Mouse (Mus musculus) left cerebral cortex, postnatal 10 days (tissue): ENCODE data around the gene Itgb8. TPM values are rescaled to one million over a fixed set of nuclear protein-coding genes. Genes with fewer than 3 reads are reported as not detected.

Experiments
- DNase-seq, 2 experiments: peaks; one replicate each; pipeline ENCODE4 v3.0.0; 2021 to 2022; ENCODE audit warnings: low spot score in 2 of 2, mixed read lengths in 1 of 2; ENCODE audit errors: extremely low spot score in 1 of 2
- intact Hi-C: fragments of 180-260 bp; cut with DNase I; formaldehyde crosslinking; loops from one replicate; pipeline ENCODE4 v1.15.1; 2025
- total RNA-seq, 2 experiments: library from RNA; stranded (reverse); gene quantifications; 2 replicates each; pipeline ENCODE4 v1.2.3; 2021

Itgb8 gene
- 10 to 100 TPM; 36.7 to 38.0 TPM for total RNA-seq

DNA sequence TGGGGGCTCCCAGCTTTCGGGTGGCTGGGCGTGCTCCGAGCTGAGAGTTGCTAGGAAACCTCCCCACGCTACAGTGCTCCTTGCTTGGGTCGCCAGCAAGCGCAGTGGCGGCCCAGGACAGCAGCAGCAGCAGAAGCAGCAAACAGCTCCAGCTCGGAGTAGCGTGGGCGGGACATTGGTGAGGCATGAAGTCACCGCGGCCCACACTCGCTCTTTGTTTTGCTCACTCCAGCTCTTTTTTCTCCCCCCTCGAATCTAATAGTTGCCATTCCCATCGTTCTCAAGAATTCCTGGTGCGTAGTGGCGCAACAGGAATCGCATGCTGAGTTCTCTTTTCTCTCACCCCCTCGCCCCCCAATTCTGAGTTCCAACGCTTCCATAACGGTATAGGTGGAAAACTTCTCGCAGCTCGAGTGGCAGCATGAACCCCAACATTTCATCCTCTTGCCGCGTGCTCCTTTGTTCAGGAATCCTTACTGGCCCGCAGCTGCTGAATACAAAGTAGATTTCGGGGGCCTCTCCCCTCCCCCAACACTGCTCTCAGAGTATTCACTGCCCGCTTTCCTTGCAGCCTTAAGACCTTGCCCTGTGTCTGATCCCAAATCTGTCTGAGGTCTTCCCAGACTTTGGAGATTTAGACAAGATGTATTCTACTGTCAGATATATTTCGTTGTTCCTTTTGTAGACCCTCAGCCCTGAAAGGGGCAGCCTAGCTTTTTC is at the start of gene Itgb8:
TSS of gene Itgb8 (minus strand) at position 107 of the 720 bp plus-strand sequence.
- DNase-seq: peak; percentile 74 to 90
- intact Hi-C loops: no loop called here

GRCm38 (mm10) chr12:119276282-119276681 is 37.7 kb upstream of the Itgb8 start:
- no peak for DNase-seq
- intact Hi-C loops: no loop called here

DNA sequence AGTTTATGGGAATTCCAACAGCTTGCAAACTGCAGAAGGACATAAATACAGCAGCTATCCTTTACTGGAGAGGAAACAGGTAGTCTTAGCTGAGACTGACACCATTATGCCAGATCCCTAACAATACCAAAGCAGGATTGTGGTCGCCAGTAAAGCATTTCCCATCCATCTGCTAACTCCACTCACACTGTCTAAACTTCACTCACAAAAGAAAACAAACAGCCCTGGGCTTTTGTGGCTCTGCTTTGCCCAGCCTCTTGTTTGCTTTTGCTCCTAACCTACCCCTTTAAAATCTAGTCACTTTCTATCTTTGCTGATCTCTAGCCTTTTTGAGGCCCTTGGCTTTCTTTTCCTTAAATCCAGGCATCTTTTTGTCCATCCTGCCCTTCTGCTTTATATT is 35.0 kb upstream of the Itgb8 start:
- no peak for DNase-seq
- intact Hi-C loops: no loop called here

GRCm38 (mm10) chr12:119271964-119272363 is 33.4 kb upstream of the Itgb8 start:
- intact Hi-C loops: no loop called here
- DNase-seq: no peak

DNA sequence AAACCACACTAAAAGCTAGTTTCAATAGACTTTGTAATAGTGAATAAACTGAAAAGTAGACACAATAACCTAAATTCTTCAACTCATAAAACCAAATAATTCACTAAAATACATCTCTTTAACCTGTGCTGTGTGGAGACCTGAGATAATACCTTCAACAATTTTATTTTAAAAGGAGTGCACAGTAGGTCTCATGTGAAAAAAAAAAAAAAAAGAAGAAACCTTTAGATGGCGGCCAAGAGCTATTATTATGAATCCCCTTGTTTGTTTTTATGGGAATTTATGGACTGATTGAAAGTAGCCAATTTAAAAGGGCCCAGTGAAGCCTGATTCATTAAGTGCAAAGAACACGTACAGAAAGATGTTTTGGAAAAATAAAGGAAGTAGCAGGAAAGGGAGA is 31.4 kb upstream of the Itgb8 start:
- intact Hi-C loops: no loop called here
- no peak for DNase-seq

DNA sequence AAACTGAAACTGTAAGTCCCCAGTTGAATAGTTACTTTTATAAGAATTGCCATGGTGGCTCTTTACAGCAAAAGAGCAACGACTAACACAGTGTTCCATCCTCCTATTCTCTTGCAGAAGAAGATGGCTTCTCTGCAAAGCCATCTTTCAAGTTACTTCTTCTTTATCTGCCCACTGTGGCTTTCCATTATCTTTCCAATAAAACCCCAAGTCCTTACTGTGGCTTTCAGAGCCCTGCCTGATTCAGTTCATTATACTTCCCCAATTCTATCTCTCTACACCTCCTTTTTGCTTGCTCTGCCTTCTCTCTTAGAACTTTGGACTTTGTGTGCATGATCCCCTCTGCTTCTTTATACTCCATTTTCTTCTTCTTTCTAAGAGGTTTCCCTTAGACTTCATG is 30.1 kb upstream of the Itgb8 start:
- intact Hi-C loops: no loop called here
- DNase-seq: no peak

DNA sequence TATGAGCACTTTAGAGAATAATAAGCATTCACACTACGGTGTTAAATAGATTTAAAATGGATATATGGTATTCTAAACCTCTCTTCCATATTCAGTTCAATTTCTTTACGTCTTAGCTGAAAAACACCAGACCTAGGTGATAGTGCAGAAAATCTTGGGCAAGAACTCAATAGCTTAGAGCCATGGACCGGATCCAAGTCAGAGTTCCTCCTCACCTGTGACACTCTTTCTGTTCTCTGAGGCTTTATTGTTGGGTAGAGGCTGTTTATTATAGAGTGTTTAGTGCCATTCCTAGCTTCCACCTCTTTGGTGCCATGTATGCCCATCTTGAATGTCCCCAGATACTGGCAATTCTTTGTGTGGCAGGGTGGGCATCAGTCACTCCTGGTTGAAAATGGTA is 25.9 kb upstream of the Itgb8 start:
- DNase-seq: no peak
- intact Hi-C loops: no loop called here

- DNase-seq: no peak
- intact Hi-C loops: no loop called here
Measured at GRCm38 (mm10) chr12:119248581-119248980, 10.0 kb upstream of the Itgb8 start.

- intact Hi-C loops: no loop called here
- DNase-seq: no peak
Measured at GRCm38 (mm10) chr12:119241071-119241470, 2.5 kb upstream of the Itgb8 start.

- DNase-seq: peak; percentile 46 to 73
- intact Hi-C loops: no loop called here
Measured at GRCm38 (mm10) chr12:119237921-119238695, 494 bp downstream of the Itgb8 start.

- DNase-seq: no peak
Measured at GRCm38 (mm10) chr12:119237241-119237920, 1.2 kb downstream of the Itgb8 start.

GRCm38 (mm10) chr12:119231831-119232230 is 6.8 kb downstream of the Itgb8 start:
- intact Hi-C loops: no loop called here
- no peak for DNase-seq

More at GRCm38 (mm10) chr12:119237241-119237920, 1.2 kb downstream of the Itgb8 start:
- intact Hi-C loops: no loop called here

- DNase-seq: no peak
- intact Hi-C loops: no loop called here
Measured at GRCm38 (mm10) chr12:119230444-119230843, 8.2 kb downstream of the Itgb8 start.

- intact Hi-C loops: no loop called here
- DNase-seq: no peak
Measured at GRCm38 (mm10) chr12:119229601-119230000, 9.0 kb downstream of the Itgb8 start.

GRCm38 (mm10) chr12:119227898-119228297 is 10.7 kb downstream of the Itgb8 start:
- intact Hi-C loops: no loop called here
- DNase-seq: no peak

GRCm38 (mm10) chr12:119224699-119225098 is 13.9 kb downstream of the Itgb8 start:
- intact Hi-C loops: no loop called here
- DNase-seq: no peak

DNA sequence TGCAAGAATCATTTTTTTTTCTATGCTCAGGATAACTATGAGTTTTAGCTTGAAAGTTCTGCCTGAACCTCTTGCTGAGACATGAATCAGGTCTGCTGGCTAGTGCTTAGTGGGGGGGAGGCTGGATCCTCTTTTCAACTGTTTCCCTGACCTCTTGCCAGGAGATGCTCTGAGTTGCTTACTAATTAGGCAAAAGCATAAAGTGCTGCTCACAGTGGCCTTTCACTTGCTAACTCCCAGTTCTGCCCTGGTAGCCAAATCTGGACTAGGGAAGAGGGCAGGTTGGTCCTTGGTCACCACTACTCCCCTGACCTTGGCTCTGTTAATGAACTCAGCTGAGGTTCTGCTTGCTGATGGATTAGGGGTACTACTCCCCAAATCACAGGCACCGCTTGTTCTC is 19.2 kb downstream of the Itgb8 start:
- DNase-seq: no peak
- intact Hi-C loops: no loop called here

GRCm38 (mm10) chr12:119217700-119218265 is 20.8 kb downstream of the Itgb8 start:
- intact Hi-C loops: no loop called here
- no peak for DNase-seq

GRCm38 (mm10) chr12:119215225-119215624 is 23.4 kb downstream of the Itgb8 start:
- DNase-seq: no peak
- intact Hi-C loops: no loop called here
